Mouse (Mus musculus) midbrain, postnatal 0 days (tissue): ENCODE measurements at regions not wholly inside any gene's neighbourhood (a gene's known extent, or its start where the extent isn't known, plus 50 kb on each side); places are given as distances from the start of the nearest gene placed in this dataset.

Experiments
- ATAC-seq: fragments of 200-750 bp; cut with Nextera tagmentation; 2 replicates; pipeline ENCODE4 v1.8.0; 2017; ENCODE audit warnings: moderate number of reproducible peaks, mild to moderate bottlenecking, moderate TSS enrichment, moderate library complexity; ENCODE audit not compliant: low FRiP score
- DNase-seq: peaks from one replicate; pipeline ENCODE4 v3.0.0-alpha.2; 2015; ENCODE audit warnings: low spot score
- H3K27ac ChIP-seq: fragments of 300-500 bp; sonication (generic); 2 replicates; pipeline ENCODE4 v1.5.1; 2014; ENCODE audit warnings: low read depth, mild to moderate bottlenecking, low read length, mixed read lengths
- H3K27me3 ChIP-seq: fragments of 300-500 bp; sonication (generic); 2 replicates; pipeline ENCODE4 v1.6.1; 2014; ENCODE audit warnings: low read length, control low read depth, mixed read lengths; ENCODE audit not compliant: insufficient read depth
- H3K36me3 ChIP-seq: fragments of 300-500 bp; sonication (generic); 2 replicates; pipeline ENCODE4 v1.6.1; 2014; ENCODE audit warnings: low read length, control low read depth, mixed read lengths; ENCODE audit not compliant: insufficient read depth
- H3K4me1 ChIP-seq: fragments of 300-500 bp; sonication (generic); 2 replicates; pipeline ENCODE4 v1.6.1; 2014; ENCODE audit warnings: mild to moderate bottlenecking, control low read depth, antibody characterized with exemption, low read length, mixed read lengths; ENCODE audit not compliant: insufficient read depth
- H3K4me2 ChIP-seq: fragments of 300-500 bp; sonication (generic); 2 replicates; pipeline ENCODE4 v1.6.1; 2014; ENCODE audit warnings: low read depth, mild to moderate bottlenecking, low read length, mixed read lengths; ENCODE audit not compliant: poor library complexity, severe bottlenecking
- H3K4me3 ChIP-seq: fragments of 300-500 bp; sonication (generic); 2 replicates; pipeline ENCODE4 v1.5.1; 2014; ENCODE audit warnings: low read depth, mild to moderate bottlenecking, low read length, moderate library complexity
- H3K9ac ChIP-seq: fragments of 300-500 bp; sonication (generic); replicated peaks from 2 replicates; pipeline ENCODE4 v1.6.1; 2014; ENCODE audit warnings: mild to moderate bottlenecking, low read length, moderate library complexity, mixed read lengths; ENCODE audit not compliant: poor library complexity, severe bottlenecking
- H3K9me3 ChIP-seq: fragments of 300-500 bp; sonication (generic); 2 replicates; pipeline ENCODE4 v1.6.1; 2016; ENCODE audit warnings: low read length, control low read depth
- CTCF ChIP-seq: IDR thresholded peaks from 2 replicates; pipeline ENCODE4 v1.5.1; 2016; ENCODE audit warnings: antibody characterized with exemption, mild to moderate bottlenecking
- WGBS: fragments of 180-500 bp; shearing (Covaris S2); extraction: QIAGEN DNeasy Blood & Tissue Kit; methylation state at CpG from one replicate; pipeline ENCODE4 v1.1.7; 2014; 5-methylcytosine and 5-hydroxymethylcytosine counted together

GRCm38 (mm10) chr5:74903711-74904110 lies 140.9 kb downstream of the Chic2 start:
- no peak overlapping the region for H3K9ac ChIP-seq
- H3K4me1 ChIP-seq, result no peaks in the 10 kb centered on the region
- no peaks in the 10 kb centered on the region for H3K9me3 ChIP-seq
- ATAC-seq (no peak), DNase-seq (no peak)
- no peak overlapping the region for H3K4me3 ChIP-seq
- H3K36me3 ChIP-seq, result no peaks in the 10 kb centered on the region
- no peak overlapping the region for H3K4me2 ChIP-seq
- 92% methylated on average over 6 of the region's 6 CpGs for WGBS
- no peak for TF ChIP-seq CTCF
- H3K27ac ChIP-seq, result no peak overlapping the region
- H3K27me3 ChIP-seq, result no peaks in the 10 kb centered on the region

GRCm38 (mm10) chr5:74897133-74897532 lies 147.4 kb downstream of the Chic2 start:
- Histone ChIP-seq H3K27me3 (no peaks in the 10 kb centered on the region), H3K4me1 (no peaks in the 10 kb centered on the region)

GRCm38 (mm10) chr5:74893276-74893675 lies 151.3 kb downstream of the Chic2 start:
- Histone ChIP-seq H3K27me3 (no peaks in the 10 kb centered on the region), H3K36me3 (no peaks in the 10 kb centered on the region), H3K9me3 (no peaks in the 10 kb centered on the region), H3K4me1 (no peaks in the 10 kb centered on the region), H3K4me2 (no peak overlapping the region), H3K4me3 (no peak overlapping the region), H3K9ac (no peak overlapping the region), H3K27ac (no peak overlapping the region)
- WGBS, result 76% methylated on average over 5 of the region's 5 CpGs
- no peak for TF ChIP-seq CTCF
- DNase-seq (no peak), ATAC-seq (no peak)

More at GRCm38 (mm10) chr5:74897133-74897532, 147.4 kb downstream of the Chic2 start:
- no peak for TF ChIP-seq CTCF
- H3K36me3 ChIP-seq, result no peaks in the 10 kb centered on the region
- H3K9me3 ChIP-seq, result no peaks in the 10 kb centered on the region
- H3K27ac ChIP-seq, result no peak overlapping the region
- no peak overlapping the region for H3K4me3 ChIP-seq
- H3K9ac ChIP-seq, result no peak overlapping the region
- WGBS, result 91% methylated on average over 8 of the region's 8 CpGs
- ATAC-seq (no peak), DNase-seq (no peak)
- no peak overlapping the region for H3K4me2 ChIP-seq

DNA sequence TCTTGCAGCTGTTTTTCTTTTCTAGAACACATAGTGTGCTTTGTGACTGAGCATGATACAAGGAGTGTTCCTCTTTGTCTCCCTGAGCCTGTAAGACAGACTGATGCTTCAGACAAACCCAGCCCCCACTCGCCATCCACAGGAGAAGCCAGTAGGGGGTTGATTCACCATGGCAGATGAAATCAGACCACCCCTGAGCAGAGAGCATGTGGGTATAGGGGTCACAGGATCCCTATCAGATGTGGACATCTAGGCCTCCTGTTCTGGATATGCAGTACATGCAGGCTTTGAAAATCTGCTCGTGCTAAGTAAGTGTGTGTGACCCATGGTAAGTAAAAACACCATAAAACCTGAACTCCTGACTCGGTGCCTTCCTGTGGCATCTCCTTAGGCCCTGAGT lies 153.0 kb downstream of the Chic2 start:
- Histone ChIP-seq H3K4me1 (no peaks in the 10 kb centered on the region), H3K27me3 (no peaks in the 10 kb centered on the region), H3K36me3 (no peaks in the 10 kb centered on the region), H3K9ac (no peak overlapping the region), H3K27ac (no peak overlapping the region), H3K4me2 (no peak overlapping the region), H3K9me3 (no peaks in the 10 kb centered on the region), H3K4me3 (no peak overlapping the region)
- TF ChIP-seq CTCF, result no peak
- DNase-seq, result no peak
- ATAC-seq, result no peak
- WGBS, result 32% methylated on average over 3 of the region's 3 CpGs

DNA sequence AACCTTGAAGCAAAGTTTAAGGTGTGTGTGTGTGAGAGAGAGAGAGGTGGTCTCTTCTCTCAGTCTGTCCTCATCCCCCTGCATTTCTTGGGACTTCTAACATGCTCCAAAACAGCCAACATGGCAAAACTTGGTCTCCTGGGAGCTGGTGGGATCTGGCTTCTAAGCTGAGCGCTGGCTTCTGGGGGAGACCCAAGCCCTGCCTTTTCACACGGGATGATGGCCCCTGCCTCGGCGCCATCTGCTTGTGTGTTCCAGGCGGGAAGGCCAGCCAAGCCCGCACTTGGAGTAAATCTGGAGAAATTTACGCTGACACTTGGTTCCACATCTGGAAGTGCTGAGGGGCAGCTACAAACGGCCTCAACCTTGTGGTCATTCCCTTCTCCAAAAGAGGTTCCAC lies 155.6 kb downstream of the Chic2 start:
- DNase-seq, result no peak
- no peak overlapping the region for H3K9ac ChIP-seq
- no peak for ATAC-seq
- no peaks in the 10 kb centered on the region for H3K4me1 ChIP-seq
- H3K4me2 ChIP-seq, result no peak overlapping the region
- no peak overlapping the region for H3K27ac ChIP-seq
- H3K36me3 ChIP-seq, result no peaks in the 10 kb centered on the region
- TF ChIP-seq CTCF, result no peak
- WGBS, result 76% methylated on average over 8 of the region's 8 CpGs
- no peak overlapping the region for H3K4me3 ChIP-seq
- H3K27me3 ChIP-seq, result no peaks in the 10 kb centered on the region
- no peaks in the 10 kb centered on the region for H3K9me3 ChIP-seq

GRCm38 (mm10) chr5:74885958-74886357 lies 158.6 kb downstream of the Chic2 start:
- no peaks in the 10 kb centered on the region for H3K27me3 ChIP-seq
- H3K27ac ChIP-seq, result no peak overlapping the region
- H3K36me3 ChIP-seq, result no peaks in the 10 kb centered on the region
- no peak overlapping the region for H3K9ac ChIP-seq
- ATAC-seq, result no peak
- DNase-seq, result no peak
- no peaks in the 10 kb centered on the region for H3K4me1 ChIP-seq
- H3K9me3 ChIP-seq, result no peaks in the 10 kb centered on the region
- H3K4me3 ChIP-seq, result no peak overlapping the region
- WGBS, result 89% methylated on average over 3 of the region's 3 CpGs
- H3K4me2 ChIP-seq, result no peak overlapping the region
- TF ChIP-seq CTCF, result no peak

GRCm38 (mm10) chr5:74882563-74882962 lies 162.0 kb downstream of the Chic2 start:
- Histone ChIP-seq H3K36me3 (no peaks in the 10 kb centered on the region), H3K9ac (no peak overlapping the region), H3K27me3 (no peaks in the 10 kb centered on the region), H3K4me1 (no peaks in the 10 kb centered on the region), H3K4me3 (no peak overlapping the region), H3K9me3 (no peaks in the 10 kb centered on the region), H3K4me2 (no peak overlapping the region), H3K27ac (no peak overlapping the region)
- ATAC-seq (no peak), DNase-seq (no peak)
- TF ChIP-seq CTCF, result no peak
- WGBS, result 89% methylated on average over 12 of the region's 12 CpGs
